Mouse (Mus musculus) splenic B cell, adult 2 months (primary cell): ENCODE results near the gene Slc34a3.

Experiments used
- DNase-seq: peaks from one replicate; pipeline ENCODE4 v3.0.0-alpha.2; 2011; ENCODE audit warnings: low read depth, low spot score
- H3K27me3 ChIP-seq: 2 replicates; pipeline ENCODE4 v1.6.1; 2012; ENCODE audit warnings: mild to moderate bottlenecking, low read length, moderate library complexity, mixed read lengths; ENCODE audit not compliant: control insufficient read depth, poor library complexity, insufficient read depth, severe bottlenecking
- H3K36me3 ChIP-seq: 2 replicates; pipeline ENCODE4 v1.6.1; 2012; ENCODE audit warnings: mild to moderate bottlenecking, low read length, moderate library complexity, mixed read lengths; ENCODE audit not compliant: control insufficient read depth, poor library complexity, insufficient read depth, severe bottlenecking

Gene Slc34a3

GRCm38 (mm10) chr2:25224766-25225752 lies 9.1 kb downstream of the Slc34a3 start:
- Histone ChIP-seq H3K27me3 (no peaks in the 10 kb centered on the region), H3K36me3 (no peaks in the 10 kb centered on the region; the same call in 1 of the 2 replicates)
- peak; percentile 99 for DNase-seq

DNA sequence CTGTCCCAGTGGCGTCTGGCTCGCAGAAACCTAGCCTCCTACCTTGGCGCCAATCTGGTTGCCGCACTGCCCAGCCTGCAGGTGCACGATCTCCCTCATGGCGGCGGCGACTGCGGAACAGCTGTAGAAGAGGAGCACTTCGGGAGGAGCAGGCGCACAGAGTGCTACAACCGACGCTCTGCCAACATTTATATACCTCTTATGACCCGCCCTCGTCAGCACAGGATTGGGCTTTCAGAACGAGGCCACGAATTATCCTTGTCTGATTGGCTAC lies 9.7 kb downstream of the Slc34a3 start, which contains the start of gene Tubb4b:
Tubb4b (minus strand) TSS at position 211 of the 274 bp plus-strand sequence.
- Histone ChIP-seq H3K27me3 (no peaks in the 10 kb centered on the region), H3K36me3 (no peaks in the 10 kb centered on the region; the same call in 1 of the 2 replicates)
- DNase-seq: no peak

GRCm38 (mm10) chr2:25223681-25224491 lies 10.3 kb downstream of the Slc34a3 start:
- H3K36me3 ChIP-seq: no peaks in the 10 kb centered on the region; the same call in 1 of the 2 replicates
- no peak for DNase-seq
- no peaks in the 10 kb centered on the region for H3K27me3 ChIP-seq

- no peaks in the 10 kb centered on the region; the same call in 1 of the 2 replicates for H3K36me3 ChIP-seq
- no peaks in the 10 kb centered on the region for H3K27me3 ChIP-seq
- DNase-seq: no peak
Observed at GRCm38 (mm10) chr2:25221331-25221772, 12.8 kb downstream of the Slc34a3 start.

DNA sequence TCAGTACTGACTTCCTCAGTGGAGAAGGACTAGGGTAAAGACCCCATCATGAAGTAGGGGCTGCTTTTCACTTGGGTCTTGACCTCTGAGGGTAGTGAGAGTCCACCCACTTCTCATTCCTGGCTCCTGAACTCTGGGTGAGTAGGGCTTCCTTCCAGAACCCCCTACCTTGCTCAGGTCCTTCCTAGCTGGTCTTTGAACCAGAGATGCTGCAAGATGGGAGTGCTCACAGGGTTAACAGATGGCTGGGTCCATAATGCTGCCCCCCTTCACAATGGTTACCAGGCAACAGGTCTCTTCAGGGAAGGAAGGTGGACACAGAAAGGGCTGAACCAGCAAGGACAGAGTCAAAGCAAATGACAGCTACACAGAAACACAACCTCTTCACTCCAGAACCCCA lies 15.7 kb downstream of the Slc34a3 start, which contains the start of gene Fam166a:
Fam166a (plus strand) TSS at position 301 of the 400 bp plus-strand sequence.
- H3K36me3 ChIP-seq: no peaks in the 10 kb centered on the region; the same call in 1 of the 2 replicates
- no peaks in the 10 kb centered on the region for H3K27me3 ChIP-seq

GRCm38 (mm10) chr2:25217666-25218065 lies 16.5 kb downstream of the Slc34a3 start:
- no peak for DNase-seq
- H3K36me3 ChIP-seq: no peaks in the 10 kb centered on the region; the same call in 1 of the 2 replicates

More for the DNA sequence above, 15.7 kb downstream of the Slc34a3 start, which contains the start of gene Fam166a:
- DNase-seq: no peak

GRCm38 (mm10) chr2:25214444-25214843 lies 19.7 kb downstream of the Slc34a3 start, which contains the start of gene Stpg3:
Gene Stpg3 (minus strand): TSS chr2:25214637.
- no peak for DNase-seq
- no peaks in the 10 kb centered on the region for H3K27me3 ChIP-seq
- H3K36me3 ChIP-seq: no peaks in the 10 kb centered on the region

More at GRCm38 (mm10) chr2:25217666-25218065, 16.5 kb downstream of the Slc34a3 start:
- no peaks in the 10 kb centered on the region for H3K27me3 ChIP-seq

DNA sequence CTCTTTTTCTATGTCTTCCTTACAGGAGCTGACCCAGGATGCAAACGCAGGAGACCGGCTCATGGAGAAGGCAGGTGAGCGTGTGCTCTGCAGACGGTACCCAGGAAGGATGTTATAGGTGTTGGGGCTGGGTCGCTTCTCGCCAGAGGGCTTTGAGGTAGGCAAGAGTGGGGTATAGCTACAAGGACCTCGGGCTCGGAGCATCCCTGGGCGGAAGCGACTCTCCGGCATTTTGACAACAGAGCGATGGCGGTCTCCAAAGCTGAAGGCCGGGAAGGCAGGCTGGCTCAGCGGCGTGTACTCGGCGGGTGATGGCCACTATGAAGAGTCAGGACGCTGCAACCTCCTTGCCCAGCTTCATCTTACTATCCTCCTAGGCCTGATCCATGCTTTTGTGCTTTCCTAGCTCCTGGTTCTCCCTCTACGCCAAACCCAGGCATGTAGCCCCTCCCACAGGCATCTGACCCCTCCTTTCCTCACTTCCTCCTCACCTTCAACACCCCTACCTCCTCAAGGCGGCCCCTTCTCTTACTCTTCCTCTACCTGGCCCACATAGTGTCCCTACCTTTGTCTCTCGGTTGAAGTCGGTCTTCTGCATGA lies 20.8 kb downstream of the Slc34a3 start:
- DNase-seq: no peak
- H3K27me3 ChIP-seq: no peaks in the 10 kb centered on the region
- peaks cover 2% of the 10 kb centered on the region; the same call in 1 of the 2 replicates for H3K36me3 ChIP-seq

- DNase-seq: peak; percentile 92
- H3K27me3 ChIP-seq: no peaks in the 10 kb centered on the region
- H3K36me3 ChIP-seq: peaks cover 5% of the 10 kb centered on the region; the same call in 1 of the 2 replicates
Observed at GRCm38 (mm10) chr2:25211121-25211670, 23.0 kb downstream of the Slc34a3 start, which contains the start of gene Nelfb. Gene Nelfb (minus strand): TSS chr2:25211489.

GRCm38 (mm10) chr2:25210686-25211085 lies 23.5 kb downstream of the Slc34a3 start:
- DNase-seq: no peak
- no peaks in the 10 kb centered on the region for H3K27me3 ChIP-seq
- H3K36me3 ChIP-seq: peaks cover 5% of the 10 kb centered on the region; the same call in 1 of the 2 replicates

DNA sequence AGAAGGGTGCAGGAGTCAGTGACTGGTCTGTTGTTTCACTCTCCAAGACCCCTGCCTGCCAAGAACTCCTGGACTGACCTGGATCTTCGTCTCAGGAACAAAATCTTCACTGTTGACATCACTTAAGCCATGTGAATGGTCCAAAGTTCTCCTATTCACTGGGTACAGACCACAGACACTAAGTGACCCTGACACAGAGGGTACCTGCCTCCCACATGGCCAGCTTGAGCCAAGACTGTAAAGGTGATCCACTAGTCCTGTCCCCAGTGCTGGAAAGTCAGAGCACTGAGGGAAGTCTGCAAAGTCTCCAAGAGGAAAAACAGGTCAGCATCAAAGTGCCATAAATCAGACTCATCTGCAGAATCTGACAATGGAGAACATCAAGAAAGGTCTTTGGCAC lies 26.6 kb downstream of the Slc34a3 start:
- Histone ChIP-seq H3K36me3 (peaks cover 15% of the 10 kb centered on the region), H3K27me3 (no peaks in the 10 kb centered on the region)
- DNase-seq: no peak

GRCm38 (mm10) chr2:25203631-25204214 lies 30.4 kb downstream of the Slc34a3 start:
- Histone ChIP-seq H3K27me3 (no peaks in the 10 kb centered on the region), H3K36me3 (peaks cover 20% of the 10 kb centered on the region)
- DNase-seq: peak; percentile 26

- Histone ChIP-seq H3K27me3 (no peaks in the 10 kb centered on the region), H3K36me3 (peaks cover 16% of the 10 kb centered on the region)
- no peak for DNase-seq
Observed at GRCm38 (mm10) chr2:25200631-25201030, 33.5 kb downstream of the Slc34a3 start.
